Mouse (Mus musculus): ENCODE measurements around the gene Med17. TPM values are rescaled to one million over a fixed set of nuclear protein-coding genes. Genes with fewer than 3 reads are reported as not detected.
A peak's percentile ranks its signal among the peaks of the same experiment; 100 is the strongest.

Gene Med17
- polyA plus RNA-seq, 1 experiment from 2014 or later, result 23.2 TPM

DNA sequence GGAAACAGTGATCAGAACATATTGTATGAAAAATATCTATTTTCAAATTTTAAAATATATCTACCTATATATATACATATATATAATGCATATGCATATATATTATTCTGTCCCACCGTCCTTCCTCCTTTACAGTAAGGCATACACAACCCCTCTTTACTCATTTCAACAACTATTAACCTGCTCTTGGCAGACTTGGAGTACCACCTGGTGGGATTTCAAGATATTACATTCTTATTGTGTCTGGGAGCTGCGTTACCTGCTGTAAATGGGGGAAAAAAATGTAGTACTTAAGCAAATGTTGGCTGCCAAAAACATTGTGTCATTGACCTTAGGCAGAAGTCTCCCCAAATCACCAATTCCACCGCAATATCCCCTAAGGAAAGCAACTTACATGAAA lies 67.9 kb downstream of the Med17 start:
- H3K4me2 ChIP-seq (replicated peaks; ENCODE audit: low read depth, low read length), result no peak overlapping the region
- H3K4me1 ChIP-seq (ENCODE audit: insufficient read depth, low read depth, low read length), result no peaks in the 10 kb centered on the region
- no peak for DNase-seq (ENCODE audit: low spot score)
- WGBS, result 69% methylated on average over 3 of the region's 3 CpGs
- H3K27ac ChIP-seq (ENCODE audit: low read length), result no peak overlapping the region
- TF ChIP-seq CTCF (IDR thresholded peaks at IDR 0.05) (peak; percentile 30), EP300 (IDR thresholded peaks at IDR 0.05) (no peak)
- H3K9ac ChIP-seq (replicated peaks; ENCODE audit: low read depth), result no peak overlapping the region
- H3K36me3 ChIP-seq (ENCODE audit: insufficient read depth, low read length), result no peaks in the 10 kb centered on the region
- no peak overlapping the region for H3K4me3 ChIP-seq (ENCODE audit: low read depth, low read length)
- no peaks in the 10 kb centered on the region for H3K27me3 ChIP-seq (replicated peaks; ENCODE audit: insufficient read depth, low read length)
- no peaks in the 10 kb centered on the region for H3K9me3 ChIP-seq (ENCODE audit: low read length)
- no peak for ATAC-seq

Small RNA genes within 50 kb of the gene (microRNA-seq; reads per million reads assigned to microRNA genes)
- gene Gm49349, result not detected
- not detected for gene mmu-mir-7650

Other genes starting within 250 kb of the Med17 start
- 19.7 and 20.0 TPM in 2 replicates for gene Panx1, start 234.5 kb downstream of the Med17 start, polyA plus RNA-seq (2015; fragmentation: Nextera tagmentation; extraction: Ambion mirVana)
- gene Hephl1, start 167.8 kb downstream of the Med17 start, polyA plus RNA-seq (2015; fragmentation: Nextera tagmentation; extraction: Ambion mirVana), result not detected in 2 replicates
- 2.6 and 3.0 TPM in 2 replicates for gene Vstm5, start 40.9 kb downstream of the Med17 start, polyA plus RNA-seq (2015; fragmentation: Nextera tagmentation; extraction: Ambion mirVana)
- gene Taf1d, start 26.3 kb upstream of the Med17 start, polyA plus RNA-seq (2015; fragmentation: Nextera tagmentation; extraction: Ambion mirVana), result 34.9 and 35.3 TPM in 2 replicates
- gene 4931406C07Rik, start 26.5 kb upstream of the Med17 start, polyA plus RNA-seq (2015; fragmentation: Nextera tagmentation; extraction: Ambion mirVana), result 8.7 and 11.0 TPM in 2 replicates
- 5.5 and 6.0 TPM in 2 replicates for gene Cep295, start 77.9 kb upstream of the Med17 start, polyA plus RNA-seq (2015; fragmentation: Nextera tagmentation; extraction: Ambion mirVana)
- gene Smco4, start 213.5 kb upstream of the Med17 start, polyA plus RNA-seq (2015; fragmentation: Nextera tagmentation; extraction: Ambion mirVana), result 3.8 TPM in 2 replicates